Mouse (Mus musculus) right cerebral cortex, adult 18-20 months (tissue): ENCODE results near the gene Mapk1ip1l.

ENCODE experiments used
- DNase-seq: peaks from one replicate; pipeline ENCODE4 v3.0.0; 2022; ENCODE audit warnings: mixed read lengths

Mapk1ip1l gene

DNA sequence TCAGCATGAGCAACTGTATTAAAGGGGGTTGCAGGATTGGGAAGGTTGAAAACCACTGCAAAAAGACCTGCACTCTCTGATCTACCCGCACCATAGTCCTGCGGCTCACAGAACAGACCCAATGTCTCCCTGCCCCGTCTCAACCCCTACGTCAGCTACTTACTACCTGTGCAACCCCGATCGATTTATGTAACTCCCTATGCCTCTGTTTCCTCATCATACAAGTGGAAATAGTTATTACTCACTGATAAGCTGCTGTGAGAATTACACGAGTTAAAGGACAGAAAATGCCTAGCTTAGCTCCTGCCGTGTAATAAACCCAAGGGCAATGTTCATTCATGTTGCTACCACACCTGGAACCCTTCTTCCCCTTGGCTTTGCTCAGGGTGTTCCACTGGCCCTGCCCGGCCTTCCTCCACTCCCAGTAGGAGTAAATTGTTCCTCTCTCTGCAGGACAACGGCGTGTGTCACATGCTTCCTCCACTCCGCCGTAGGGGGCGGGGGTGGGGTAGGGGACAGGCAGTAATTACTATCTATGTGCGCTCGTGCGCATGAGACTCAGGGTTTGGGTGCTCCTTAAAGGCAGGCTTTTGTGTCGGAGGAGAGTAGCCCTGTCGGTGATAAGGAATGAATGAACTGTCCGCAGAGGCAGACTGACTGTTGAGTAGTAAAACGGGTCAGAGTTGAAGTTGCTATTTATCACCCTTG lies 66.8 kb downstream of the Mapk1ip1l start:
- DNase-seq: no peak

- peak; percentile 33 for DNase-seq
Observed at GRCm38 (mm10) chr14:47366881-47367321, 68.8 kb downstream of the Mapk1ip1l start.

- DNase-seq: peak; percentile 69
Observed at GRCm38 (mm10) chr14:47367461-47367860, 69.4 kb downstream of the Mapk1ip1l start, which contains the start of gene Lgals3. TSS of gene Lgals3 (plus strand) at chr14:47367751.

DNA sequence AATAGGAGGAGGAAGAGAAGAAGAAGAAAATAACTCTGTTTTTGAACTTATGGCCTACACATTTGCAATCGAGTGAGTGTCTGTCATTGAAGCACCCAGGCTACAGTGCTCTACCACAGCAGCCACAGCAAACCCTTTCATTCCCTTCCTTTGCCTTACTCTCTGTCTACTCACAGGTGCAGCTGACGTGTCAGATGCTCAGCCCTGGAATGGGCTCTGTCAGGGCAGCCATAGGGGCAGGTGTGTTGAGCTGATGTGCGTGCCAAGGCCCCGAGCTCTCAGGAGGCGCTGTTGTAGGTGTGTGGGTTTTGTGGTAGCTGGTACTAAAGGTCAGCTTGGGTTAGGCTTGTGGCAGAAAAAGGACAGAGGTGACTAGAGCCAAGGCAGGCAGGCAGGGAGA lies 71.7 kb downstream of the Mapk1ip1l start:
- no peak for DNase-seq

- no peak for DNase-seq
Observed at GRCm38 (mm10) chr14:47370790-47371189, 72.7 kb downstream of the Mapk1ip1l start.

GRCm38 (mm10) chr14:47371689-47372088 lies 73.6 kb downstream of the Mapk1ip1l start:
- no peak for DNase-seq
